Mouse (Mus musculus): ENCODE measurements around the gene 4933402N03Rik. TPM values are rescaled to one million over a fixed set of nuclear protein-coding genes. Genes with fewer than 3 reads are reported as not detected.

Gene 4933402N03Rik
- total RNA-seq (2021), result not detected

GRCm38 (mm10) chr7:131146214-131146613 is at the start of gene 4933402N03Rik:
Gene 4933402N03Rik (minus strand): TSS chr7:131146314.
- intact Hi-C loops (cut with DNase I), result no loop called here

GRCm38 (mm10) chr7:131187996-131188395 is 41.9 kb upstream of the 4933402N03Rik start:
- intact Hi-C loops (cut with DNase I), result no loop called here
- no peak for DNase-seq

More at GRCm38 (mm10) chr7:131146214-131146613, at the start of gene 4933402N03Rik:
- DNase-seq, result no peak

GRCm38 (mm10) chr7:131187047-131187446 is 40.9 kb upstream of the 4933402N03Rik start:
- intact Hi-C loops (cut with DNase I), result no loop called here
- DNase-seq, result no peak

- DNase-seq, result no peak
- intact Hi-C loops (cut with DNase I), result no loop called here
Observed at GRCm38 (mm10) chr7:131184339-131184738, 38.2 kb upstream of the 4933402N03Rik start.

- intact Hi-C loops (cut with DNase I), result no loop called here
- DNase-seq, result peak; percentile 54
Observed at GRCm38 (mm10) chr7:131182685-131183084, 36.6 kb upstream of the 4933402N03Rik start.

GRCm38 (mm10) chr7:131174121-131174520 is 28.0 kb upstream of the 4933402N03Rik start, which contains the start of gene 5430419D17Rik:
Gene 5430419D17Rik (plus strand): TSS chr7:131174402.
- intact Hi-C loops (cut with DNase I), result no loop called here

GRCm38 (mm10) chr7:131169099-131169498 is 23.0 kb upstream of the 4933402N03Rik start:
- intact Hi-C loops (cut with DNase I), result no loop called here
- no peak for DNase-seq

More at GRCm38 (mm10) chr7:131174121-131174520, 28.0 kb upstream of the 4933402N03Rik start, which contains the start of gene 5430419D17Rik:
- peak; percentile 23 for DNase-seq

GRCm38 (mm10) chr7:131167771-131168170 is 21.7 kb upstream of the 4933402N03Rik start:
- no peak for DNase-seq

GRCm38 (mm10) chr7:131162251-131162650 is 16.1 kb upstream of the 4933402N03Rik start:
- intact Hi-C loops (cut with DNase I), result no loop called here
- DNase-seq, result no peak

More at GRCm38 (mm10) chr7:131167771-131168170, 21.7 kb upstream of the 4933402N03Rik start:
- intact Hi-C loops (cut with DNase I), result no loop called here

GRCm38 (mm10) chr7:131153044-131153443 is 6.9 kb upstream of the 4933402N03Rik start:
- no peak for DNase-seq
- intact Hi-C loops (cut with DNase I), result no loop called here

- DNase-seq, result no peak
- intact Hi-C loops (cut with DNase I), result no loop called here
Observed at GRCm38 (mm10) chr7:131150179-131150578, 4.1 kb upstream of the 4933402N03Rik start.

- intact Hi-C loops (cut with DNase I), result no loop called here
- peak; percentile 9 for DNase-seq
Observed at GRCm38 (mm10) chr7:131133181-131133580, 12.9 kb downstream of the 4933402N03Rik start.

- intact Hi-C loops (cut with DNase I), result no loop called here
- no peak for DNase-seq
Observed at GRCm38 (mm10) chr7:131130021-131130420, 16.1 kb downstream of the 4933402N03Rik start.

GRCm38 (mm10) chr7:131122210-131122807 is 23.8 kb downstream of the 4933402N03Rik start:
- intact Hi-C loops (cut with DNase I), result no loop called here
- no peak for DNase-seq

GRCm38 (mm10) chr7:131114434-131114833 is 31.7 kb downstream of the 4933402N03Rik start:
- intact Hi-C loops (cut with DNase I), result loop anchor here (10.0 kb wide), 1 partner anchor 230 kb away; no protein-coding TSS in a partner anchor
- no peak for DNase-seq

GRCm38 (mm10) chr7:131113676-131114075 is 32.4 kb downstream of the 4933402N03Rik start:
- intact Hi-C loops (cut with DNase I), result loop anchor here (10.0 kb wide), 1 partner anchor 231 kb away; no protein-coding TSS in a partner anchor
- DNase-seq, result peak; percentile 25

GRCm38 (mm10) chr7:131112486-131112885 is 33.6 kb downstream of the 4933402N03Rik start:
- DNase-seq, result peak; percentile 60
- intact Hi-C loops (cut with DNase I), result loop anchor here (10.0 kb wide), 1 partner anchor 232 kb away; no protein-coding TSS in a partner anchor

Other genes starting within 250 kb of the 4933402N03Rik start
- gene Htra1, start 210.2 kb downstream of the 4933402N03Rik start, total RNA-seq (2021), result 10 to 100 TPM; 45.2 to 48.8 TPM
- under 1 TPM in 1 of 2 experiments, not detected in 1; 0.06 TPM for gene Dmbt1, start 114.3 kb downstream of the 4933402N03Rik start, total RNA-seq (2021)
- gene 5430419D17Rik, start 28.1 kb upstream of the 4933402N03Rik start, total RNA-seq (2021), result under 1 TPM; 0.06 to 0.08 TPM
- under 1 TPM; 0.16 to 0.20 TPM for gene Cuzd1, start 176.0 kb upstream of the 4933402N03Rik start, total RNA-seq (2021)
- gene Fam24b, start 183.2 kb upstream of the 4933402N03Rik start, total RNA-seq (2021), result not detected
- gene Fam24a, start 187.6 kb upstream of the 4933402N03Rik start, total RNA-seq (2021), result not detected
- gene 2310057M21Rik, start 216.4 kb upstream of the 4933402N03Rik start, total RNA-seq (2021), result 10 to 100 TPM; 26.0 to 30.4 TPM
- gene Pstk, start 224.8 kb upstream of the 4933402N03Rik start, total RNA-seq (2021), result 10 to 100 TPM; 22.7 to 25.2 TPM

Measured in left cerebral cortex, postnatal 4 days (tissue).